Mouse (Mus musculus) kidney, postnatal 0 days (tissue): Measurements from ENCODE around the gene Prelid3b. TPM values are rescaled to one million over a fixed set of nuclear protein-coding genes. Genes with fewer than 3 reads are reported as not detected.
A peak's percentile ranks its signal among the peaks of the same experiment; 100 is the strongest.

Experiments used
- ATAC-seq: fragments of 200-750 bp; cut with Nextera tagmentation; replicated peaks from 2 replicates; pipeline ENCODE4 v1.8.0; 2017; ENCODE audit warnings: low read depth, moderate number of reproducible peaks, moderate TSS enrichment, moderate library complexity; ENCODE audit not compliant: low FRiP score
- DNase-seq: peaks from one replicate; pipeline ENCODE4 v3.0.0-alpha.2; 2016; ENCODE audit warnings: low spot score
- H3K27ac ChIP-seq: fragments of 300-500 bp; sonication (generic); 2 replicates; pipeline ENCODE4 v1.5.1; 2014; ENCODE audit warnings: mild to moderate bottlenecking
- H3K27me3 ChIP-seq: fragments of 300-500 bp; sonication (generic); 2 replicates; pipeline ENCODE4 v1.6.1; 2014; ENCODE audit warnings: low read length, mixed read lengths; ENCODE audit not compliant: insufficient read depth
- H3K36me3 ChIP-seq: fragments of 300-500 bp; sonication (generic); 2 replicates; pipeline ENCODE4 v1.6.1; 2014; ENCODE audit warnings: low read length, mixed read lengths; ENCODE audit not compliant: insufficient read depth
- H3K4me1 ChIP-seq: fragments of 300-500 bp; sonication (generic); replicated peaks from 2 replicates; pipeline ENCODE4 v1.6.1; 2014; ENCODE audit warnings: antibody characterized with exemption, low read length, mixed read lengths; ENCODE audit not compliant: insufficient read depth
- H3K4me2 ChIP-seq: fragments of 300-500 bp; sonication (generic); 2 replicates; pipeline ENCODE4 v1.6.1; 2014; ENCODE audit warnings: mild to moderate bottlenecking, low read length, moderate library complexity, mixed read lengths
- H3K4me3 ChIP-seq: fragments of 300-500 bp; sonication (generic); replicated peaks from 2 replicates; pipeline ENCODE4 v1.5.1; 2014; ENCODE audit warnings: low read depth, low read length
- H3K9ac ChIP-seq: fragments of 300-500 bp; sonication (generic); 2 replicates; pipeline ENCODE4 v1.6.1; 2014; ENCODE audit warnings: low read depth, low read length
- H3K9me3 ChIP-seq: fragments of 300-500 bp; sonication (generic); replicated peaks from 2 replicates; pipeline ENCODE4 v1.6.1; 2016; ENCODE audit warnings: low read length, inconsistent platforms, mixed read lengths
- CTCF ChIP-seq: IDR thresholded peaks from 2 replicates; pipeline ENCODE4 v1.5.1; 2016; ENCODE audit warnings: antibody characterized with exemption, low read depth, mild to moderate bottlenecking, moderate library complexity
- WGBS: fragments of 180-500 bp; shearing (Covaris S2); extraction: QIAGEN DNeasy Blood & Tissue Kit; methylation state at CpG from one replicate; pipeline ENCODE4 v1.1.7; 2014; 5-methylcytosine and 5-hydroxymethylcytosine counted together
- polyA plus RNA-seq: library from polyadenylated mRNA; unstranded; fragments of >200 nt; fragmentation: Nextera tagmentation; extraction: Ambion mirVana; gene quantifications from 2 replicates; pipeline ENCODE4 v1.2.1, GENCODE M21; 2015

Gene Prelid3b
- polyA plus RNA-seq, 1 experiment from 2014 or later: 98.9 TPM

DNA sequence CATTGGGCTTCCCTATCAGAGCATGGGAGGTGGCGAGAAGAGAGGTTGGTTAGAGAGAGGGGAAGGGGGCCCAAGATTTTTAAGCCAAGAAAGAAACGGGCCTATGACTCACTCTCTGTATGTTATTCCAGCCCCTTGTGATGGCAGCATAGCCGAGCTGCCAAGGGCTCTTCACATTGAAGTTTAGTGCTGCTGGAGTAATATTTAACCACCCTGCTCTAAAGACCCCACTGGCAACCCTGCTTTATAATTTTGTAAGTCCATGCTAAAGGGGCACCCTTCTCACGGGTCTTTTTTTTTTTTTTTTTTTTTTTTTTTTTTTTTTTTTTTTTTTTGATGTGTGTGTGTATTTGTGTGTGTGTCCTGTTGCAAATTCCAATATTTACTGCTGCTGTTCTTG, 31.0 kb downstream of the Prelid3b start:
- H3K4me2 ChIP-seq: no peak overlapping the region
- no peak for DNase-seq
- no peak overlapping the region for H3K9ac ChIP-seq
- 67% methylated on average over 4 of the region's 4 CpGs for WGBS
- H3K27me3 ChIP-seq: no peaks in the 10 kb centered on the region
- no peaks in the 10 kb centered on the region for H3K9me3 ChIP-seq
- no peak for TF ChIP-seq CTCF
- ATAC-seq: no peak
- peaks cover 23% of the 10 kb centered on the region for H3K4me1 ChIP-seq
- no peaks in the 10 kb centered on the region for H3K36me3 ChIP-seq
- no peak overlapping the region for H3K4me3 ChIP-seq
- no peak overlapping the region for H3K27ac ChIP-seq

DNA sequence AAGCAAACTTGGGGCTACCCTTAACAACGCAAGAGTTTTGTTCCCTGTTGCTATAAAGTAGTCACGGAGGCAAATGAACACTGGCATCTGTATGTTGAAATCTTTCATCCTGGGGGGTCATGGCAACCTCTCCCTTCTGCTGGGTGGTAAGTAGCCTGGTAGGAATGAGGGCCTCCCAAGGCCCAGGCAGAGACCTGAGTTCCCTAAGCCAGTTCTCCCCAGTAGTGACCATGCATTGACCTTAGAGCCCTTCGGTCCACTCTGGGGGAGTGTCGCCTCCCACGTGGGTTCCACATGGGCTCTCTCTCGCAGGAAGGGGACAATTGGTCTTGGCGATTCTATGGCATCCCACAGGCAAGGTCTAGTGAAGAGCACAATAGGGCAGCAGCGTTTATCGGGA, 32.9 kb downstream of the Prelid3b start:
- no peak overlapping the region for H3K9ac ChIP-seq
- H3K4me2 ChIP-seq: no peak overlapping the region
- no peaks in the 10 kb centered on the region for H3K9me3 ChIP-seq
- H3K4me1 ChIP-seq: peaks cover 23% of the 10 kb centered on the region
- TF ChIP-seq CTCF: no peak
- H3K27me3 ChIP-seq: no peaks in the 10 kb centered on the region
- DNase-seq: no peak
- no peak overlapping the region for H3K27ac ChIP-seq
- H3K4me3 ChIP-seq: no peak overlapping the region
- WGBS: 81% methylated on average over 9 of the region's 9 CpGs
- no peak for ATAC-seq
- H3K36me3 ChIP-seq: no peaks in the 10 kb centered on the region

DNA sequence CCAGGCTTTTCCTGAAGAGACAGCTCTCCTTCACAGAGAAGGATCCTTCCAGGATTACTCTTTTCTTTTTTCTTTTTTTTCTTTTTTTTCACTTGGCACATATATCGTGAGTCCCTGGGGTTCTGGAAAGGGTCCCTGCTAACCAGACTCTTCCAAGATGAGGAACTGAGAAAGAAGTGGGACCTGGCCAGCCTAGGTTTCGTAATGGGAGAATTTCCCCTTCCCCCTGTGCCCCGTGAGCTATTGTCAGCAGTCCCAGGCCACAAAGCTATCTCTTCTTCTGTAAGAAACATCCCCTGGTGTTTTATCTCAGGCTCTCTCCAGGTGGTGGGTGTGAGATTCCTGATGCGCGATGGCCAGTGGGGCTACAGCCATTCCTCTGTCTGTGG, 33.4 kb downstream of the Prelid3b start:
- H3K9me3 ChIP-seq: no peaks in the 10 kb centered on the region
- no peak overlapping the region for H3K27ac ChIP-seq
- no peaks in the 10 kb centered on the region for H3K27me3 ChIP-seq
- H3K36me3 ChIP-seq: no peaks in the 10 kb centered on the region
- no peak overlapping the region for H3K4me3 ChIP-seq
- 69% methylated on average over 5 of the region's 5 CpGs for WGBS
- TF ChIP-seq CTCF: no peak
- DNase-seq: no peak
- no peak for ATAC-seq
- H3K4me1 ChIP-seq: peaks cover 23% of the 10 kb centered on the region
- H3K9ac ChIP-seq: peak overlapping the region; percentile 68; the same call in 1 of the 2 replicates
- peak overlapping the region; percentile 78 for H3K4me2 ChIP-seq

DNA sequence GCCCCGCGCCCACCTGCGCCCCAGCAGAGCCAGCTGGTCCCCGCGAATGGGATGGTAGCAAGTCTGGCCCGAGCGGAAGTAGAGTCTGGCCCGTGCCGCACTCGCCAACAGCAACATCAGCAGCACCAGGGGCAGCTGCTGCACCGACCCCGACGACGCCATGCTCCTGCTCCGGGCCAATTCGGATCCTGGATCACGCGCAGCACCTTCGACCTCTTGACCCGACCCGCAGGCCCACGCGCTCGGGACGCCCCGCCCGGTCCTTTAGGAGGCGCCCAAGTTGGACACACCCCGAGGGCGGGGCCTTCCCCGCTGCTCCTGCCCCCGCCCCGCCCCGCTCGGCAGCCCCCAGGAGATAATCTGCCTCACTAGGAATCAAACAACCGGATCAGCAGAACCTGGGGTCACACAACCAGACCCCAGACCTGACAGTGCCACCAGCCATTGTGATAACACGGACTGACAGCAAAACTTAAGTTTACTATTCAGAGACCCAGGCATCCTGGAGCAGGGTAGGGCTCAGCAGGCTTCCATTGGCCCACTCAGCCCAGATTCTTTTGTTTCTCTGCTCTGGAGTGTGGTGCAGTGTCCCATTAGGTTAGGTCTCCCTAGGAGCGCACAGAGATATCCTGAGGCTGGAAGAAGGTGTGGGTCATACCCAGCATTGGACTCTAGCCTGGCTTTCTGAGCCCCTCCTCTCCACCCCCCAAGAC, 34.0 kb downstream of the Prelid3b start, which contains the start of gene Ctsz:
Gene Ctsz, minus strand, starts transcription at position 303 of the 713 bp plus-strand sequence.
- no peak for TF ChIP-seq CTCF
- Histone ChIP-seq H3K9ac (peak within 1 kb of the TSS; percentile 68), H3K27me3 (no peaks in the 10 kb centered on the region), H3K4me1 (peaks cover 23% of the 10 kb centered on the region), H3K4me2 (peak within 1 kb of the TSS; percentile 78), H3K9me3 (no peaks in the 10 kb centered on the region), H3K36me3 (no peaks in the 10 kb centered on the region), H3K4me3 (peak within 1 kb of the TSS; percentile 56), H3K27ac (no peak within 1 kb of the TSS)
- ATAC-seq (peak; percentile 53), DNase-seq (peak; percentile 64)
- WGBS: 1% methylated on average over 38 of the region's 38 CpGs

GRCm38 (mm10) chr2:174438181-174438580, 34.7 kb downstream of the Prelid3b start:
- Histone ChIP-seq H3K4me2 (peak overlapping the region; percentile 78), H3K4me1 (peaks cover 19% of the 10 kb centered on the region), H3K27me3 (no peaks in the 10 kb centered on the region), H3K4me3 (peak overlapping the region; percentile 56), H3K27ac (no peak overlapping the region), H3K36me3 (no peaks in the 10 kb centered on the region), H3K9ac (peak overlapping the region; percentile 68), H3K9me3 (no peaks in the 10 kb centered on the region)
- TF ChIP-seq CTCF: no peak
- ATAC-seq (no peak), DNase-seq (no peak)
- 71% methylated on average over 11 of the region's 11 CpGs for WGBS

GRCm38 (mm10) chr2:174437697-174437982, 35.2 kb downstream of the Prelid3b start:
- Histone ChIP-seq H3K4me2 (peak overlapping the region; percentile 78; the same call in 1 of the 2 replicates), H3K9ac (no peak overlapping the region), H3K4me3 (no peak overlapping the region), H3K9me3 (no peaks in the 10 kb centered on the region), H3K27me3 (no peaks in the 10 kb centered on the region), H3K4me1 (peaks cover 15% of the 10 kb centered on the region), H3K36me3 (0 out of 2 replicates have a peak, but pooled peaks cover 2% of the 10 kb centered on the region), H3K27ac (no peak overlapping the region)
- ATAC-seq: no peak
- DNase-seq: no peak
- 87% methylated on average over 4 of the region's 4 CpGs for WGBS
- TF ChIP-seq CTCF: no peak
